7 mouse cellular contexts compared by ENCODE assay signal in the genomic region with DNA sequence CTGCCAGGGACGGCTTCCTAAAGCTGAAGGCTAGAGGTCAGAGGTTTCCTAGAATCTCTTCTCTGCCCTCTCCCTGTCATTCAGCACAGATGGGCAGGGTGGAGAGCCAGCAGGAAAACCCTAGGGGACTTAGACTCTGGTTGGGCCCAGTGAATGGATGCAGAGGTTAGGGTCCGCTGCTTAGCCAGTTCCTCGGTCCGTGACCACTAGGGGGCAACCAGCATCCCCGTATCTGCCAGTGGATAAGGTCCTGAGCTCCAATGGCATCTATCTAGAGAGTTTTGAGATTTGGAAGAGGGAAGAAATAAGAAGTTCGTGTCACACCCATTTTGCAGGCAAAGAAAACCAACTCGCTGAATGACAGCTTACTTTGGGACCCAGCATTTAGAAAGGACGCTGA.
DNase-seq lines count a peak whose midpoint lies in the region; ATAC-seq and TF ChIP-seq lines count a peak whose summit lies in the region.

No protein-coding gene starts in this region.

- 16% methylated on average over 8 of the region's 8 CpGs for WGBS in embryonic facial prominence, embryonic 14.5 days
- 12% methylated on average over 8 of the region's 8 CpGs for WGBS in kidney, postnatal 0 days

- no peaks in the 10 kb centered on the region for H3K36me3 ChIP-seq in embryonic facial prominence, embryonic 14.5 days (ENCODE audit: control insufficient read depth, insufficient read depth, low read length)
- no peaks in the 10 kb centered on the region for H3K36me3 ChIP-seq in kidney, postnatal 0 days (ENCODE audit: insufficient read depth, low read length)

- no peak overlapping the region for H3K27ac ChIP-seq in embryonic facial prominence, embryonic 14.5 days (replicated peaks; ENCODE audit: low read depth, low read length)
- H3K27ac ChIP-seq in kidney, postnatal 0 days = no peak overlapping the region

- TF ChIP-seq CTCF in kidney, postnatal 0 days (IDR thresholded peaks at IDR 0.05; ENCODE audit: low read depth) = peak; percentile 81

- no peak for ATAC-seq in embryonic facial prominence, embryonic 14.5 days (ENCODE audit: low read depth)
- ATAC-seq in kidney, postnatal 0 days (replicated peaks; ENCODE audit: low FRiP score, low read depth) = no peak

- no peak overlapping the region for H3K4me3 ChIP-seq in embryonic facial prominence, embryonic 14.5 days (ENCODE audit: low read depth, low read length)
- no peak overlapping the region for H3K4me3 ChIP-seq in kidney, postnatal 0 days (replicated peaks; ENCODE audit: low read depth, low read length)

- H3K4me2 ChIP-seq in embryonic facial prominence, embryonic 14.5 days (ENCODE audit: low read depth, low read length) = no peak overlapping the region
- H3K4me2 ChIP-seq in kidney, postnatal 0 days (ENCODE audit: low read length) = no peak overlapping the region

- DNase-seq in urinary bladder, postnatal 14 days (ENCODE audit: low spot score) = peak; percentile 44
- DNase-seq in urinary bladder, postnatal 10 days (ENCODE audit: low spot score) = no peak
- peak; percentile 79 for DNase-seq in brain, adult 2 months (ENCODE audit: low read depth, low spot score)
- peak; percentile 52 for DNase-seq in embryonic facial prominence, embryonic 14.5 days (ENCODE audit: low spot score)
- peak; percentile 84 for DNase-seq in kidney, postnatal 0 days (ENCODE audit: low spot score)
- peak; percentile 62 for DNase-seq in lung, postnatal 10 days
- peak; percentile 33 for DNase-seq in right cerebral cortex, postnatal 25 days

- no peaks in the 10 kb centered on the region for H3K27me3 ChIP-seq in embryonic facial prominence, embryonic 14.5 days (replicated peaks; ENCODE audit: control insufficient read depth, insufficient read depth, low read length)
- H3K27me3 ChIP-seq in kidney, postnatal 0 days (ENCODE audit: insufficient read depth, low read length) = no peaks in the 10 kb centered on the region

- no peaks in the 10 kb centered on the region; the same call in 1 of the 2 replicates for H3K4me1 ChIP-seq in embryonic facial prominence, embryonic 14.5 days (ENCODE audit: control insufficient read depth, insufficient read depth, low read length)
- no peaks in the 10 kb centered on the region for H3K4me1 ChIP-seq in kidney, postnatal 0 days (replicated peaks; ENCODE audit: insufficient read depth, low read length)

- no peak overlapping the region for H3K9ac ChIP-seq in embryonic facial prominence, embryonic 14.5 days (ENCODE audit: low read depth, low read length)
- H3K9ac ChIP-seq in kidney, postnatal 0 days (ENCODE audit: low read depth, low read length) = no peak overlapping the region

- H3K9me3 ChIP-seq in embryonic facial prominence, embryonic 14.5 days (ENCODE audit: control insufficient read depth, low read length) = peaks cover 6% of the 10 kb centered on the region; the same call in 1 of the 2 replicates
- H3K9me3 ChIP-seq in kidney, postnatal 0 days (replicated peaks; ENCODE audit: low read length) = no peaks in the 10 kb centered on the region
